Mouse (Mus musculus) adrenal gland, postnatal 4 days (tissue): ENCODE data around the gene B3galt2. TPM values are rescaled to one million over a fixed set of nuclear protein-coding genes. Genes with fewer than 3 reads are reported as not detected.
"Not testable (repeated sequence)": the region's sequence is repeated elsewhere in the genome, so short reads cannot be mapped to it uniquely, and the experiment has no call there.

Experiments
- DNase-seq, 2 experiments: peaks; one replicate each; pipeline ENCODE4 v3.0.0; 2021 to 2022; ENCODE audit warnings: low spot score in 2 of 2, mixed read lengths in 2 of 2
- long read RNA-seq, 2 experiments: library from polyadenylated mRNA; stranded (forward); transcript quantifications; one replicate each; pipeline ENCODE4 v2.0.0; 2021
- total RNA-seq, 2 experiments: library from RNA; stranded (reverse); gene quantifications; 2 replicates each; pipeline ENCODE4 v1.2.3; 2021

B3galt2 gene
- total RNA-seq, result 1 to 10 TPM; 3.8 to 4.7 TPM
- long read RNA-seq, experiment 1, full-length matches to known transcripts, result 1 of 1 reads
- long read RNA-seq, experiment 1, partial matches to known transcripts, result 0 of 1 reads
- long read RNA-seq, experiment 1, other reads (novel, unspliced or antisense), result 0 of 1 reads
- long read RNA-seq, experiment 2, full-length matches to known transcripts, result 5 of 8 reads
- long read RNA-seq, experiment 2, partial matches to known transcripts, result 2 of 8 reads
- long read RNA-seq, experiment 2, other reads (novel, unspliced or antisense), result 1 of 8 reads

- no peak for DNase-seq
Observed at GRCm38 (mm10) chr1:143640650-143641407, at the start of gene B3galt2. Gene B3galt2 (plus strand): TSS chr1:143640664.

- DNase-seq, result no peak
Observed at GRCm38 (mm10) chr1:143596864-143597263, 43.6 kb upstream of the B3galt2 start.

- DNase-seq, result no peak
Observed at GRCm38 (mm10) chr1:143608911-143609310, 31.6 kb upstream of the B3galt2 start.

- DNase-seq, result no peak
Observed at GRCm38 (mm10) chr1:143612901-143613300, 27.6 kb upstream of the B3galt2 start.

DNA sequence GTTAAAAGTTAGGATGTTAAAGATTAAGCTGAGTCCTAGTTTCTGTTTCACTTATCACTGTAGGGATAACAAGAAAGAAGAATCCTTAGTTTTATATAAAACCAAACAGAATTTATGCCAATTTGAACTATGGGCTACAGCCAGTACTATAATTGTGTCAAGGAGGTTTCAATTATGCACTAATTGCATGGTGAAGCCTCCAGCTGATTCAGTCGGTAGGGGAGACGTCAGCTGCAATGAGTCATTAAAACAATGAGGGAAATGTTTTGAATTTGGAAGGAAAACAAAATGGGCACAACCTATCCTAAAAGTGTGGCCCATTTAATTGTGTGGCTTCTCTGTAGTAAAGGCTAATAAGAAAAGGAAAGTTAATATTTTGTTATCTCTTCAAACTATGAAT lies 20.7 kb upstream of the B3galt2 start:
- no peak for DNase-seq

- DNase-seq, result no peak
Observed at GRCm38 (mm10) chr1:143621930-143622329, 18.5 kb upstream of the B3galt2 start.

- no peak for DNase-seq
Observed at GRCm38 (mm10) chr1:143622634-143623033, 17.8 kb upstream of the B3galt2 start.

DNA sequence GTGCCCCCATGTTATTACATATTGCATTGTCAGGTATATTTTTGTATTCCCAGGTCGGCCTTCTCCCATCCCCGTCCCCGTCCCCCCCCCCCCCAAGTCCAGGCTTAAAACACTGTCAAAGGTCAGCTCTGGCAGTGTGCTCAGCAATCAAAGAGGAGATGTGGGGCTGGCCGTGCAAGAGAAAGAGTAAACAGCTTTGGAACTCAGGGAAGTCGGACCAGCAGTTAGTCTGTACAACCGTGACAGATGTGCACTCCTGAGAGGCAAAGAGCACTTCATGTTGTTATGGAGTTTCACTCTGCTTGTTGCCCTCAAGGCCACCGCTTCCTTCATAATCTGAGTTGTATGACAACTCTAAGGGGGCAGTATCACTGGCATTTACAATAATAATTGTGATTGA lies 9.1 kb upstream of the B3galt2 start:
- no peak for DNase-seq

DNA sequence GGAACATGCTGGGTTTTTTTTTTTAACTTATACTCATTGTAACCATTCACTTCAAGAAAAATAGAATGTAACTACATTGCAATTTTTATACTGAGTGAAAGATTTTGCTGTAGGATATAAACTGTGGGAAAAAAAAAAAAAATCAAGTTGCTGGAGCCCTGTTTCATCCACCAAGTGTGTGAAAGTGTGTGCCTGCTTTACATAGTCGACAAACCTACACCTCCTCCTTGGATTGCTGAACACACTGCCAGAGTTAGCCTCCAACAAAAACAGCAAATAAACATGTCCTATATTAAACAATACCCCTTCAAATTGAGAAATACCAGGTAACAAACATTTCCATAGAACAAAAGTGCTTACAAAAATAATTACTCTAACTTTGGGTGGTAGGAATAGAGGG lies 8.1 kb upstream of the B3galt2 start:
- no peak for DNase-seq

- no peak for DNase-seq
Observed at GRCm38 (mm10) chr1:143632854-143633587, 7.4 kb upstream of the B3galt2 start.

GRCm38 (mm10) chr1:143644221-143644620 lies 3.8 kb downstream of the B3galt2 start:
- DNase-seq, result no peak

DNA sequence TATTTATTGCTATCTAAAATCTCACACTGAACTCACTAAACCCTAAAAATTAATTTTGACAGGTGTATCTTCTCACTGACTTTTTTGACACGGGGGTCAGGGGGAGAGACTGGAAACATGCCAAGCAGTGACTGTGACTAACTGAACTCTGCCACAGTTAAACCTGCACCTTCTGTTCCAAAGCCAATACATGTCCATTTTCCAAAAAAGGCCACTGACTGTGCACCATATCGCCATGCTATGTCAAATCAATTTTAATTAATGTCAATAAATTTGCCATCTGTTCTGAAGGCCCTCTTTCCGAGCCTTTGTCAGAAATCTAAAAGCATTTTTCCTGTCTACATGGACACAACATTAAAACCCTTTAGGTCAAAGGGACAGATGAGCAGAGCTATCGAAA lies 4.9 kb downstream of the B3galt2 start:
- DNase-seq, result no peak

- DNase-seq, result no peak
Observed at GRCm38 (mm10) chr1:143646219-143646618, 5.8 kb downstream of the B3galt2 start.

GRCm38 (mm10) chr1:143650317-143650716 lies 9.9 kb downstream of the B3galt2 start:
- DNase-seq, result no peak

DNA sequence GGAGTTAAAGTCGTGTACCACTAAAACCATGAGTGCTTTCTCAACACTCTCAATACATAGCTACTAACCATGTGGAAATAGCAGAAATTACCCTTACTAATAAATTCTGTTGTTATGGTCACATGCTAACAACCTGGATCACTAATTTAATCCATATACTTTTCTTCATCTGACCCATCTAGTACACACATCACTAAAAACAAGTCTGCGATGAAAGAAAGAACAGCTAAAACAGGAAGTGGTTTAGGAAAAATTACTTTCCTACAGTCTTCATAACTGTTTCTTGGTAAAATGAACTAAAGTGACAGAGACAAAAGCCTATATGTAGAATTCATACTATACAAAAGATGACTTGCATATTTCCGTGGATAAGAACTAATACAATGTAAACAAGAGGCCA lies 13.2 kb downstream of the B3galt2 start:
- DNase-seq, result no peak

DNA sequence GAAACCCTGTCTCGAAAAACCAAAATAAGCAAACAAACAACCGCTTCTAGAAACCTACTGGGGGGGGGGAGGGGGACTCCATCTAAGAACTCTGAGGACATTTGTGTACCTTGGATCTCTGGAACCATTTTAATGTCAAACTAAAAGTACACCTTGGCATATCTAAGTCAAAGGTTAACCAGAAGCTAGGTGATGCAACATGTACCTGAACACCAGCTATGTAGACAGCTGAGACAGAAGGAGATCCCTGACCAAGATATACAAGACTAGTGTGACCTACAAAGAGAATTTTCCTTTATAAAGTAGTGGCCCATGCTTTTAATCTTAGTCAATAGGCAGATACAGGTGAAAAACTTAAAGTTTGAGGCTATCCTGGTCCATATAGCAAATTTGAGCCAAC lies 22.7 kb downstream of the B3galt2 start:
- no peak for DNase-seq

- not testable (repeated sequence) for DNase-seq
Observed at GRCm38 (mm10) chr1:143664786-143665185, 24.3 kb downstream of the B3galt2 start.

DNA sequence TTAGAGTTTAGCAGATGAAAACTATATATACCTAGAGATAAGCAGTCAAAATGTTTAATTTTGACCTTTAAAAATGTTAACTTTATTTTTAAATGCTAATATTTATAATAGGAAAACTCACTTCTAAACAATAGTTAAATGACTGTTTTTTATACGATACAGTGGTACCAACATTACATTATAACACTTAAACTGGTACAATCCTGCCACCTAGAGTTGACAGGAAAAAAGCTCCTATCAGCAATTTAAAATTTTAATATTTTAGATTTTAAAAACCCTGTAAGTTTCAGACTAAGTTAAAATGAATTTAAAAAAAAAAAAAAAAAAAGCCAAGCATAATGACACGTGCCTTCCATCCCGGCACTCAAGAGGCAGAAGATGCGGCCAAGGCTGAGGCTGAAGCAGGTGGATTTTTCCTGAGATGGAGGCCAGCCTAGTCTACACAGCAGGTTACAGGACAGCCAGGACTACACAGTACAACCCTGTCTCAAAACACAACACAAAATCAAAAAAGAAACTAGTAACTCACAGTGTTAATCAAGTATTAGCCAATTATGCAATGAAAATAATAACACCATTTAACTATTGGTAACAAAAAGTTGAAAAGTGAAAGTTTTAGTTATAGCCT lies 35.4 kb downstream of the B3galt2 start:
- no peak for DNase-seq

DNA sequence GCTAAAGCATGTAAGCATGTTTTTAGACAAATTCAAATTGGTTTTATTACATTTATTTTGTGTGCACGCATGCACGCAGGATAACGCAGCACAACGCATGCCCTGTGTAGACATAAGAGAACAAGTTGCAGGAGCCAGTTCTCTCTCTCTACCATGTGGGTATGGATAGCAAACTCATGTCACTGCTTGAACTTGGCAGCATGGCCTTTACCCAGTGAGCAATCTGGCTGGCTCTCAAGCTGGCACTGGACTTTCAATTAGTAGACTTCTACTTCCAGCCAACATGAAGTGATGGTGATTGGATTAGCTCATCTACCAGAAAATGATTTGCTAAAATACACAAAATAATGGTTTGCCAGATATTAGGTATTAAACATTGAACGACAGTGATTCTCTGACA lies 40.6 kb downstream of the B3galt2 start:
- no peak for DNase-seq

- no peak for DNase-seq
Observed at GRCm38 (mm10) chr1:143684849-143685248, 44.4 kb downstream of the B3galt2 start.

GRCm38 (mm10) chr1:143701736-143702135 lies 61.3 kb downstream of the B3galt2 start:
- no peak for DNase-seq
